Mouse (Mus musculus) small intestine, adult 2 months (tissue): ENCODE data around the gene Gm44790.

ENCODE experiments used
- CTCF ChIP-seq: fragments of 200-500 bp; IDR thresholded peaks from 2 replicates; pipeline ENCODE4 v1.5.1; 2012; ENCODE audit warnings: low read depth, mild to moderate bottlenecking, control low read depth, inconsistent platforms, low read length, moderate library complexity, mixed read lengths; ENCODE audit not compliant: insufficient replicate concordance, insufficient read length; ENCODE audit errors: extremely low read depth
- POLR2A ChIP-seq: fragments of 200-500 bp; IDR thresholded peaks from 2 replicates; pipeline ENCODE4 v1.6.1; 2012; ENCODE audit warnings: low read depth, mild to moderate bottlenecking, control low read depth, inconsistent platforms, low read length, moderate library complexity

DNA sequence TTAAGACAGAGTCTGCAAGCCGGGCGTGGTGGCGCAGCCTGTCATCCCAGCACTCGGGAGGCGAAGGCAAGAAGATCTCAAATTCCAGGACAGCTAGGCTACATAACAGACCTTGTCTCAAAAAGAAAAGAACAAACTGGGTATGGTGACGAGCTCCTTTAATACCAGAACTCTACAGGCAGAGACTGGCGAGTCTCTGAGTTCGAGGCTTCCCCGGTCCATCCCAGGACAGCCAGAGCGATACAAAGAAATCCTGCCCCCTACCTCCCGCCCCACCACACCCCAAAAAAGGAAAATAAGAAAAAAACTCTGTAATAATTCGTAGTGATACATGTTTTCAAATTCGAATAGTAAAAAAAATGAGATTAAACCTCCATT is 12.7 kb downstream of the Gm44790 start:
- TF ChIP-seq CTCF (no peak), POLR2A (no peak)
